ENCODE assay signal across 41 mouse cellular contexts in genomic region chr2:76386531-76386930, GRCm38 (mm10). TPM values are rescaled to one million over a fixed set of nuclear protein-coding genes. Genes with fewer than 3 reads are reported as not detected.
"Had no signal": no experiment of that assay in that cellular context is flagged by ENCODE, and none has a peak within 500 bp of the region (broad histone marks: within the 10 kb centered on the region; RNA-seq: fewer than 3 reads in every experiment).

No protein-coding gene starts in this region.

- H3K4me1 ChIP-seq: heart, embryonic 10.5 days; heart, embryonic 12.5 days; heart, embryonic 13.5 days; heart, embryonic 15.5 days; hindbrain, embryonic 10.5 days; hindbrain, embryonic 12.5 days; hindbrain, embryonic 13.5 days; hindbrain, embryonic 15.5 days; intestine, embryonic 15.5 days; kidney, embryonic 15.5 days had no signal

- DNase-seq: heart, postnatal 10 days; heart, postnatal 14 days; heart, postnatal 36 days; heart, postnatal 4 days; kidney, adult 11 months; kidney, adult 18-20 months; kidney, adult 2 months; kidney, adult 8-10 months; kidney, adult 9 months; kidney, postnatal 10 days; kidney, postnatal 14 days; kidney, postnatal 25 days; kidney, postnatal 36 days; kidney, postnatal 4 days; layer of hippocampus, adult 9-11 months; layer of hippocampus, postnatal 36 days had no signal

- H3K9me3 ChIP-seq: heart, embryonic 10.5 days; heart, embryonic 12.5 days; heart, embryonic 13.5 days; heart, embryonic 15.5 days; hindbrain, embryonic 10.5 days; hindbrain, embryonic 12.5 days; hindbrain, embryonic 13.5 days; hindbrain, embryonic 15.5 days; intestine, embryonic 15.5 days; kidney, embryonic 15.5 days had no signal

- H3K9ac ChIP-seq: heart, embryonic 12.5 days; heart, embryonic 13.5 days; heart, embryonic 15.5 days; hindbrain, embryonic 12.5 days; hindbrain, embryonic 13.5 days; hindbrain, embryonic 14.5 days; hindbrain, embryonic 15.5 days; intestine, embryonic 15.5 days; kidney, embryonic 15.5 days had no signal

- H3K4me3 ChIP-seq: heart, embryonic 10.5 days; heart, embryonic 12.5 days; heart, embryonic 13.5 days; heart, embryonic 15.5 days; hindbrain, embryonic 10.5 days; hindbrain, embryonic 12.5 days; hindbrain, embryonic 13.5 days; hindbrain, embryonic 15.5 days; intestine, embryonic 15.5 days; kidney, embryonic 15.5 days; layer of hippocampus, adult 2 months had no signal

- ATAC-seq: hindbrain, embryonic 16.5 days; hindbrain, postnatal 0 days; inflammation-experienced regulatory T-cells, adult 6 months; intestine, embryonic 15.5 days; intestine, embryonic 16.5 days; intestine, postnatal 0 days had no signal

- H3K27me3 ChIP-seq: heart, embryonic 12.5 days; heart, embryonic 13.5 days; heart, embryonic 15.5 days; hindbrain, embryonic 12.5 days; hindbrain, embryonic 13.5 days; hindbrain, embryonic 15.5 days; intestine, embryonic 15.5 days; kidney, embryonic 15.5 days had no signal

- H3K4me2 ChIP-seq: heart, embryonic 12.5 days; heart, embryonic 13.5 days; heart, embryonic 15.5 days; hindbrain, embryonic 12.5 days; hindbrain, embryonic 13.5 days; hindbrain, embryonic 14.5 days; hindbrain, embryonic 15.5 days; intestine, embryonic 15.5 days; kidney, embryonic 15.5 days had no signal

- H3K27ac ChIP-seq: heart, embryonic 10.5 days; heart, embryonic 13.5 days; heart, embryonic 15.5 days; hindbrain, embryonic 10.5 days; hindbrain, embryonic 12.5 days; hindbrain, embryonic 13.5 days; hindbrain, embryonic 14.5 days; hindbrain, embryonic 15.5 days; hindbrain, postnatal 0 days; intestine, embryonic 15.5 days; kidney, embryonic 15.5 days; kidney, postnatal 0 days; layer of hippocampus, adult 2 months had no signal

RNA-seq across cellular contexts. Expression of gene Cyct, which starts 26.3 kb away (rescaled TPM):
- polyA plus RNA-seq: heart, embryonic 12.5 days; heart, embryonic 14.5 days; heart, postnatal 0 days; hindbrain, embryonic 10.5 days; hindbrain, embryonic 11.5 days; hindbrain, embryonic 12.5 days; hindbrain, embryonic 13.5 days; hindbrain, embryonic 15.5 days; hindbrain, embryonic 16.5 days; inflammation-experienced regulatory T-cells, adult 6 months; intestine, embryonic 14.5 days; intestine, embryonic 15.5 days; intestine, embryonic 16.5 days; intestine, postnatal 0 days; kidney, adult 2 months; kidney, embryonic 14.5 days; kidney, embryonic 15.5 days; kidney, embryonic 16.5 days; large intestine, adult 2 months had no signal
